Mouse (Mus musculus) ES-E14 (cell line): ENCODE measurements at regions not wholly inside any gene's neighbourhood (a gene's known extent, or its start where the extent isn't known, plus 50 kb on each side); places are given as distances from the start of the nearest gene placed in this dataset.

ENCODE experiments used
- DNase-seq: peaks from one replicate; pipeline ENCODE4 v3.0.0-alpha.2; 2013; ENCODE audit warnings: low read depth, low spot score
- H3K27ac ChIP-seq: 2 replicates; pipeline ENCODE4 v1.5.1; 2012; ENCODE audit warnings: low read depth, mild to moderate bottlenecking, low read length, moderate library complexity, mixed read lengths; ENCODE audit not compliant: poor library complexity, insufficient read depth, severe bottlenecking
- H3K36me3 ChIP-seq: 2 replicates; pipeline ENCODE4 v1.6.1; 2012; ENCODE audit warnings: mild to moderate bottlenecking, low read length, moderate library complexity, mixed read lengths; ENCODE audit not compliant: control insufficient read depth, poor library complexity, insufficient read depth, severe bottlenecking
- H3K4me1 ChIP-seq, 2 experiments: fragments of 150-350 bp in 1 of 2; sonication (generic) in 1 of 2; 2 replicates each; pipeline ENCODE4 v1.6.1; 2012; ENCODE audit warnings: low read length in 2 of 2, mild to moderate bottlenecking in 1 of 2, mixed read lengths in 1 of 2; ENCODE audit not compliant: control insufficient read depth in 2 of 2, insufficient read depth in 2 of 2, poor library complexity in 1 of 2
- H3K4me3 ChIP-seq, 2 experiments: fragments of 150-350 bp in 1 of 2; sonication (generic) in 1 of 2; 2 replicates each; pipeline ENCODE4 v1.5.1; 2012; ENCODE audit warnings: low read length in 2 of 2, low read depth in 1 of 2, mild to moderate bottlenecking in 1 of 2, mixed read lengths in 1 of 2; ENCODE audit not compliant: insufficient read depth in 1 of 2, poor library complexity in 1 of 2, severe bottlenecking in 1 of 2
- H3K9ac ChIP-seq: 2 replicates; pipeline ENCODE4 v1.6.1; 2012; ENCODE audit warnings: low read depth, mild to moderate bottlenecking, low read length, mixed read lengths; ENCODE audit not compliant: poor library complexity, insufficient read depth, severe bottlenecking
- H3K9me3 ChIP-seq: fragments of 150-350 bp; sonication (generic); 2 replicates; pipeline ENCODE4 v1.6.1; 2012; ENCODE audit warnings: low read depth, mild to moderate bottlenecking, low read length; ENCODE audit not compliant: control insufficient read depth, insufficient read depth
- CHD2 ChIP-seq: IDR thresholded peaks from 2 replicates; pipeline ENCODE4 v1.6.1; 2014; ENCODE audit warnings: mild to moderate bottlenecking, low read depth, low read length, inconsistent platforms
- HCFC1 ChIP-seq: IDR thresholded peaks from 2 replicates; pipeline ENCODE4 v1.6.1; 2012; ENCODE audit warnings: low read length, inconsistent platforms, borderline replicate concordance; ENCODE audit not compliant: insufficient read depth
- MAFK ChIP-seq: IDR thresholded peaks from 2 replicates; pipeline ENCODE4 v1.6.1; 2014; ENCODE audit warnings: mild to moderate bottlenecking, low read depth, low read length, inconsistent platforms; ENCODE audit not compliant: insufficient read depth
- ZC3H11A ChIP-seq: IDR thresholded peaks from 2 replicates; pipeline ENCODE4 v1.6.1; 2012; ENCODE audit warnings: low read depth, mild to moderate bottlenecking, inconsistent platforms, low read length, borderline replicate concordance
- ZNF384 ChIP-seq: IDR thresholded peaks from 2 replicates; pipeline ENCODE4 v1.6.1; 2012; ENCODE audit warnings: low read depth, low read length, inconsistent platforms
- in situ Hi-C, 2 experiments: fragments of 600-800 bp; cut with MboI; formaldehyde crosslinking; loops; one replicate each; pipeline ENCODE4 v1.15.1; 2025; ENCODE audit warnings: low sequenced_read_pairs in 2 of 2, inconsistent platforms in 1 of 2; ENCODE audit not compliant: unreplicated experiment in 2 of 2

DNA sequence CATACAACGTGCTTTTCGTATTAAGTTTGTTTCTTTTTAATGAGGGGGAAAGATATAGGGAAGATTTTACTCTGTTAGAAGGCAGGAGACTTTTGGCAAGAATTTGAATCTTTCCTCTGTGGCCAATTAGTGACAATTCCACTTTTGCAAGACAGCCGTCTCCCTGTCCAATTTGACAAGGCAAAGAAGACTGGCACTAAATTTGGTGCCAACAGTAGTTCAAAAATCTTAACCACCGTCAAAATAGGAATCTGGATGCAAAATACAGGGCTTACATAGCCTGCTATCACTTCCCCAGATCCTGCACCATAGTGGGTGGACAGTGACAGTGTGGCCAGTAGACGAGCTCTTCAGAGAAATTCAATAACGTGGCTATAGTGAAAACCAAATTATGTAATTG lies 757.0 kb downstream of the Cypt12 start:
- H3K9me3 ChIP-seq: no peaks in the 10 kb centered on the region
- H3K9ac ChIP-seq: no peak overlapping the region
- TF ChIP-seq CHD2 (no peak), MAFK (no peak), ZC3H11A (no peak), ZNF384 (no peak), HCFC1 (no peak)
- H3K4me1 ChIP-seq: no peaks in the 10 kb centered on the region
- H3K27ac ChIP-seq: no peak overlapping the region
- no peak for DNase-seq
- no peaks in the 10 kb centered on the region for H3K36me3 ChIP-seq
- no peak overlapping the region for H3K4me3 ChIP-seq
- in situ Hi-C loops: no loop called here

DNA sequence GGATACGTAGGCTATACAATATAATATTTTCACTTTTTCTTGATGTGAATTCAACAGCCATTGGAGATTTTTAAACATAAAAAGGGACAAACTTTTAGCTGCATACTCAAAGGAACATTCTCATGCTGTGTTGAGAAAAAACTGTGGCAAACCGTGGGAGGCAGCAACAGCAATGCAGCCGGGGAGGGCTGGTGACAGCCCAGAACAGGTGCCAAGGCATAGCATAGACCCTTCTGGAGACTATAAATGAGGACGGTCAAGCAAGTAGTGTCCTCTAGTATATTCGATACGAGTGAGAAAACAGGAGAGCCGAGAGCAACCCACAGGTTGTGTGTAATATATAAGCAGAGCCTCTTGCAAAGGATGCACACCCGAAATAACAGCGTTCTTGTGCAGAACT lies 757.5 kb downstream of the Cypt12 start:
- H3K4me3 ChIP-seq: no peak overlapping the region
- H3K9me3 ChIP-seq: no peaks in the 10 kb centered on the region
- DNase-seq: no peak
- in situ Hi-C loops: no loop called here
- H3K9ac ChIP-seq: no peak overlapping the region
- H3K4me1 ChIP-seq: no peaks in the 10 kb centered on the region
- H3K27ac ChIP-seq: no peak overlapping the region
- TF ChIP-seq HCFC1 (no peak), ZNF384 (no peak), MAFK (no peak), CHD2 (no peak), ZC3H11A (no peak)
- H3K36me3 ChIP-seq: no peaks in the 10 kb centered on the region

DNA sequence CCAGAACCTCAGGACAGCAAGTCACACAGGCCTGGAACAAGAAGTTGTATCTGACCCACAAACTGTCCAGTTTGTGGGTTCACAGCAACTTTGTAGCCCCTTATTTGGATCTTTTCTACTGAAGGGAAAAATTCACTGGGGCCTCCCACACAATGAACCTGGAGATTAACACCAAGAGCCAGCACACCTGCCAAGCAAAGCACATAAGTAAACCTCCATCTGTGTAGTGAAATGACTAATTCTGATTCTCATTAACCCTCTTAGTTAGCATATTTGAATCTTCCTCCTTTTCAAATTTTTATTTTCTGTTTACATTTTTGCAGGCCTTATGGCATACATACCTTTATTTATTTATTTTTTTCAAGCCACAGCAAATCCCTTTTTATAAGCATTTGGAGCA lies 758.1 kb downstream of the Cypt12 start:
- no peak overlapping the region for H3K27ac ChIP-seq
- no peaks in the 10 kb centered on the region for H3K4me1 ChIP-seq
- TF ChIP-seq HCFC1: no peak
- TF ChIP-seq CHD2: no peak
- TF ChIP-seq ZC3H11A: no peak
- TF ChIP-seq ZNF384: no peak
- no peaks in the 10 kb centered on the region for H3K9me3 ChIP-seq
- no peak for DNase-seq
- no peak overlapping the region for H3K9ac ChIP-seq
- in situ Hi-C loops: no loop called here
- no peaks in the 10 kb centered on the region for H3K36me3 ChIP-seq
- H3K4me3 ChIP-seq: no peak overlapping the region

DNA sequence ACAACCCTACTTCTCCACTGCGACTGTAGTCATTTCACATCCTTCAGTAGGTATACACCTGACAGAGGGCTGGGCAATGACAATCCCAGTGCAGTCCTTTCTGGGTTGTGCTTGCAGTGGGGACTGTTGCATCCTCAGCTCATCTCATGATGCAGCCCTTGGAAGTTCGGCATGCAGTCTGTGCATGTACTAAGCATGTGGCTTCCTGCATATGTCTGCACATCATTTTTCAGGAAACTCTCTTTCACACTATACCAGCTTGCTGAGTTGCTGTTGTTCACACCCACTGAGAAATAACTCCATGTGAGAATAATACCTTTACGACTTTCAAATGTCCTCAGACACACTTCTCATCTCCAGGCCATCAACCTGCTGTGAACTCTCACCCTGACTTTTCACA lies 759.5 kb downstream of the Cypt12 start:
- DNase-seq: no peak
- in situ Hi-C loops: no loop called here
- TF ChIP-seq CHD2: no peak
- no peak for TF ChIP-seq MAFK
- no peak for TF ChIP-seq ZNF384
- TF ChIP-seq HCFC1: no peak
- no peak for TF ChIP-seq ZC3H11A
- Histone ChIP-seq H3K36me3 (no peaks in the 10 kb centered on the region), H3K9me3 (no peaks in the 10 kb centered on the region), H3K27ac (no peak overlapping the region), H3K4me1 (no peaks in the 10 kb centered on the region), H3K4me3 (no peak overlapping the region), H3K9ac (no peak overlapping the region)

DNA sequence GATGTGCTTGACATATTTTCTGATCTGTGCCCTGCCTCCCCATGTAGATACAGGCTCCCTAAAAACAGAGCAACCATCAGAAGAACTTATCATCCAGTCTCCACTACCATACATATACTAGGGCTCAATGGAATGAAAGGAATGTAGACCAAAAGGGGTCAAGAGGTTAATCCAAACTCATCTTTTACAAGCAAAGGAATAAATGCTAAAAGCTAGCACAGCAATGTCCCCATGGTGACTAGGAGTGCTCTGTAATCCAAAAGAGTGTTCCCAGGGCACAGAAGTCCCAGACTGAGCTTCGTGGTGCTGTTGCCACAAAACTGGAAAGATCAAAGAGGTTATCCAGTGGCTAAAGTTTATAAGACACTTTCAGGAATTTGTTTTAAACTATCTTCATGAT lies 763.5 kb downstream of the Cypt12 start:
- DNase-seq: no peak
- H3K9me3 ChIP-seq: no peaks in the 10 kb centered on the region
- no peak overlapping the region for H3K4me3 ChIP-seq
- in situ Hi-C loops: no loop called here
- no peaks in the 10 kb centered on the region for H3K36me3 ChIP-seq
- no peak for TF ChIP-seq CHD2
- TF ChIP-seq HCFC1: no peak
- TF ChIP-seq ZC3H11A: no peak
- no peak for TF ChIP-seq ZNF384
- TF ChIP-seq MAFK: no peak
- no peak overlapping the region for H3K9ac ChIP-seq
- H3K27ac ChIP-seq: no peak overlapping the region
- no peaks in the 10 kb centered on the region for H3K4me1 ChIP-seq
